Mouse (Mus musculus) naive thymus-derived CD4-positive, alpha-beta T cell, adult 2 months (primary cell): ENCODE data around the gene Olfr1426.
"Not testable (repeated sequence)": the region's sequence is repeated elsewhere in the genome, so short reads cannot be mapped to it uniquely, and the experiment has no call there.

Experiments used
- DNase-seq: peaks from one replicate; pipeline ENCODE4 v3.0.0-alpha.2; 2011; ENCODE audit warnings: low read depth

Gene Olfr1426

GRCm38 (mm10) chr19:12091913-12092312 is at the start of gene Olfr1426:
Olfr1426 (minus strand) TSS chr19:12092013.
- no peak for DNase-seq

- peak; percentile 10 for DNase-seq
Measured at GRCm38 (mm10) chr19:12134289-12134688, 42.5 kb upstream of the Olfr1426 start.

GRCm38 (mm10) chr19:12123103-12123502 is 31.3 kb upstream of the Olfr1426 start, which contains the start of gene Olfr76:
Olfr76 (minus strand) TSS chr19:12123203.
- no peak for DNase-seq

- no peak for DNase-seq
Measured at GRCm38 (mm10) chr19:12116464-12116863, 24.7 kb upstream of the Olfr1426 start.

- no peak for DNase-seq
Measured at GRCm38 (mm10) chr19:12115797-12116196, 24.0 kb upstream of the Olfr1426 start, which contains the start of gene Olfr1428. Olfr1428 (minus strand) TSS chr19:12115897.

- DNase-seq: no peak
Measured at GRCm38 (mm10) chr19:12113807-12114206, 22.0 kb upstream of the Olfr1426 start.

GRCm38 (mm10) chr19:12104541-12104940 is 12.7 kb upstream of the Olfr1426 start:
- no peak for DNase-seq

- DNase-seq: no peak
Measured at GRCm38 (mm10) chr19:12103234-12103633, 11.4 kb upstream of the Olfr1426 start, which contains the start of gene Olfr1427. Olfr1427 (minus strand) TSS chr19:12103334.

- not testable (repeated sequence) for DNase-seq
Measured at GRCm38 (mm10) chr19:12077631-12078030, 14.2 kb downstream of the Olfr1426 start, which contains the start of gene Olfr1425. Olfr1425 (minus strand) TSS chr19:12077731.

GRCm38 (mm10) chr19:12069546-12069945 is 22.3 kb downstream of the Olfr1426 start:
- DNase-seq: not testable (repeated sequence)

- DNase-seq: not testable (repeated sequence)
Measured at GRCm38 (mm10) chr19:12067806-12068205, 24.0 kb downstream of the Olfr1426 start.

GRCm38 (mm10) chr19:12062582-12062981 is 29.2 kb downstream of the Olfr1426 start, which contains the start of gene Olfr1424:
Olfr1424 (minus strand) TSS chr19:12062682.
- not testable (repeated sequence) for DNase-seq

GRCm38 (mm10) chr19:12043163-12043562 is 48.6 kb downstream of the Olfr1426 start:
- no peak for DNase-seq

- DNase-seq: no peak
Measured at GRCm38 (mm10) chr19:12041217-12041616, 50.6 kb downstream of the Olfr1426 start, which contains the start of gene Olfr1423. Olfr1423 (minus strand) TSS chr19:12041317.

GRCm38 (mm10) chr19:12037727-12038126 is 54.1 kb downstream of the Olfr1426 start:
- DNase-seq: no peak
